Mouse (Mus musculus): ENCODE data around the gene Cdip1. TPM values are rescaled to one million over a fixed set of nuclear protein-coding genes. Genes with fewer than 3 reads are reported as not detected.

The Cdip1 gene
- total and polyA plus RNA-seq, 3 experiments = 22.2 to 28.0 (median 22.3) TPM

- H3K36me3 ChIP-seq (replicated peaks in 1 of 2; ENCODE audit: control insufficient read depth in 1 of 2, insufficient read depth in 1 of 2, low read length in 1 of 2) = peaks cover 60 to 77% of the 10 kb centered on the region in 2 experiments
- no peak overlapping the region for H3K9ac ChIP-seq (ENCODE audit: insufficient read depth, low read depth)
- no peak overlapping the region for H3K4me3 ChIP-seq (replicated peaks in 1 of 3; ENCODE audit: low read depth in 2 of 3, low read length in 2 of 3, poor library complexity in 1 of 3)
- peaks cover 15 to 42% of the 10 kb centered on the region in 2 experiments for H3K4me1 ChIP-seq (ENCODE audit: control insufficient read depth in 1 of 2, insufficient read depth in 2 of 2)
- peaks cover 4% of the 10 kb centered on the region for H3K79me2 ChIP-seq (replicated peaks; ENCODE audit: control insufficient read depth, extremely low read depth, insufficient read depth, poor library complexity, severe bottlenecking)
- TF ChIP-seq MXI1 (IDR thresholded peaks at IDR 0.05; ENCODE audit: low read depth, low read length) (no peak), HCFC1 (IDR thresholded peaks at IDR 0.05; ENCODE audit: low read depth, low read length) (no peak), ZC3H11A (IDR thresholded peaks at IDR 0.05; ENCODE audit: low read depth, low read length) (no peak), TBP (conservative IDR thresholded peaks at IDR 0.05; ENCODE audit: low read depth, low read length) (no peak)
- in situ Hi-C loops (cut with MboI; ENCODE audit: low pct_ligation_motif_present, low pct_unique_long_range_greater_than_20kb, low sequenced_read_pairs) = loop anchor here (25.0 kb wide), 1 partner anchor 94 kb away; no protein-coding TSS in a partner anchor
- DNase-seq (ENCODE audit: extremely low read depth) = no peak
- dilution Hi-C loops (cut with MboI; ENCODE audit: extremely low pct_ligation_motif_present, extremely low pct_unique_long_range_greater_than_20kb, low sequenced_read_pairs) = no loop called here
- H3K9me3 ChIP-seq (replicated peaks; ENCODE audit: low read length) = no peaks in the 10 kb centered on the region
- no peak overlapping the region for H3K27ac ChIP-seq (ENCODE audit: insufficient read depth, low read depth)
- no peak overlapping the region for H3K4me2 ChIP-seq (ENCODE audit: insufficient read depth, low read depth, poor library complexity, severe bottlenecking)
- H3K27me3 ChIP-seq (replicated peaks) = no peaks in the 10 kb centered on the region
Observed at GRCm38 (mm10) chr16:4768719-4769118, 21.4 kb downstream of the Cdip1 start.

- peak; percentile 46 for DNase-seq (ENCODE audit: extremely low read depth)
- Histone ChIP-seq H3K4me3 (replicated peaks in 1 of 3; ENCODE audit: low read depth in 2 of 3, low read length in 2 of 3, poor library complexity in 1 of 3) (no peak overlapping the region), H3K36me3 (replicated peaks in 1 of 2; ENCODE audit: control insufficient read depth in 1 of 2, insufficient read depth in 1 of 2, low read length in 1 of 2) (peaks cover 67 to 84% of the 10 kb centered on the region in 2 experiments), H3K9me3 (replicated peaks; ENCODE audit: low read length) (no peaks in the 10 kb centered on the region), H3K4me1 (ENCODE audit: control insufficient read depth in 1 of 2, insufficient read depth in 2 of 2) (peaks cover 11 to 45% of the 10 kb centered on the region in 2 experiments), H3K27me3 (replicated peaks) (no peaks in the 10 kb centered on the region), H3K4me2 (ENCODE audit: insufficient read depth, low read depth, poor library complexity, severe bottlenecking) (peak overlapping the region; percentile 48), H3K79me2 (replicated peaks; ENCODE audit: control insufficient read depth, extremely low read depth, insufficient read depth, poor library complexity, severe bottlenecking) (no peaks in the 10 kb centered on the region), H3K9ac (ENCODE audit: insufficient read depth, low read depth) (no peak overlapping the region), H3K27ac (ENCODE audit: insufficient read depth, low read depth) (peak overlapping the region; percentile 50)
- dilution Hi-C loops (cut with MboI; ENCODE audit: extremely low pct_ligation_motif_present, extremely low pct_unique_long_range_greater_than_20kb, low sequenced_read_pairs) = no loop called here
- in situ Hi-C loops (cut with MboI; ENCODE audit: low pct_ligation_motif_present, low pct_unique_long_range_greater_than_20kb, low sequenced_read_pairs) = loop anchor here (25.0 kb wide), 1 partner anchor 95 kb away; no protein-coding TSS in a partner anchor
- TF ChIP-seq MEF2A (IDR thresholded peaks at IDR 0.05; ENCODE audit: borderline replicate concordance, low read depth, low read length) (peak; percentile 33; the same call in 1 of the 2 replicates), POLR2A (IDR thresholded peaks at IDR 0.05; ENCODE audit: low read depth, low read length) (no peak), MAZ (IDR thresholded peaks at IDR 0.05; ENCODE audit: low read depth, low read length) (no peak), IRF4 (IDR thresholded peaks at IDR 0.05; ENCODE audit: low read depth, low read length) (peak; percentile 28; the same call in 1 of the 2 replicates), JUND (conservative IDR thresholded peaks at IDR 0.05; ENCODE audit: low read depth, low read length) (no peak), ETS1 (conservative IDR thresholded peaks at IDR 0.05; ENCODE audit: low read depth, low read length) (peak; percentile 62), SIN3A (IDR thresholded peaks at IDR 0.05; ENCODE audit: low read length) (0 out of 2 replicates have a peak, but pooled peaks have one; percentile 28), ZMIZ1 (IDR thresholded peaks at IDR 0.05; ENCODE audit: low read depth, low read length) (peak; percentile 37; the same call in 1 of the 2 replicates), ZKSCAN1 (IDR thresholded peaks at IDR 0.05; ENCODE audit: borderline replicate concordance, low read depth, low read length) (no peak), E2F4 (IDR thresholded peaks at IDR 0.05; ENCODE audit: insufficient replicate concordance, low read depth, low read length) (no peak), SMC3 (IDR thresholded peaks at IDR 0.05; ENCODE audit: low read depth, low read length) (no peak), ELF1 (IDR thresholded peaks at IDR 0.05; ENCODE audit: low read depth, low read length) (0 out of 2 replicates have a peak, but pooled peaks have one; percentile 33), TCF12 (IDR thresholded peaks at IDR 0.05; ENCODE audit: low read depth, low read length) (0 out of 2 replicates have a peak, but pooled peaks have one; percentile 14), MYC (IDR thresholded peaks at IDR 0.05; ENCODE audit: low read depth, low read length) (no peak), GABPA (IDR thresholded peaks at IDR 0.05; ENCODE audit: insufficient replicate concordance, low read depth, low read length) (no peak), PAX5 (IDR thresholded peaks at IDR 0.05; ENCODE audit: low read length) (no peak), NRF1 (IDR thresholded peaks at IDR 0.05; ENCODE audit: low read depth, low read length) (no peak), BHLHE40 (IDR thresholded peaks at IDR 0.05; ENCODE audit: low read depth, low read length) (no peak), RCOR1 (conservative IDR thresholded peaks at IDR 0.05; ENCODE audit: low read depth, low read length) (no peak), UBTF (IDR thresholded peaks at IDR 0.05; ENCODE audit: low read depth, low read length) (no peak), TBP (conservative IDR thresholded peaks at IDR 0.05; ENCODE audit: low read depth, low read length) (no peak)
Observed at GRCm38 (mm10) chr16:4767012-4767790, 22.9 kb downstream of the Cdip1 start.

All from CH12.LX (cell line).